Mouse (Mus musculus): ENCODE measurements around the gene Abca6.

GRCm38 (mm10) chr11:110165822-110166221, 85.8 kb downstream of the Abca6 start:
- TF ChIP-seq ELF1 (IDR thresholded peaks at IDR 0.05; ENCODE audit: low read depth, low read length) (no peak), CTCF (conservative IDR thresholded peaks at IDR 0.05 in 1 of 2, IDR thresholded peaks at IDR 0.05 in 1 of 2; ENCODE audit: low read depth in 2 of 2, low read length in 2 of 2) (no peak)
